Mouse (Mus musculus) midbrain, embryonic 15.5 days (tissue): ENCODE measurements around the gene Tbc1d8. TPM values are rescaled to one million over a fixed set of nuclear protein-coding genes. Genes with fewer than 3 reads are reported as not detected.

Experiments used
- ATAC-seq: fragments of 200-750 bp; cut with Nextera tagmentation; replicated peaks from 2 replicates; pipeline ENCODE4 v1.8.0; 2017; ENCODE audit warnings: moderate TSS enrichment
- H3K27ac ChIP-seq: fragments of 300-500 bp; sonication (generic); 2 replicates; pipeline ENCODE4 v1.5.1; 2015; ENCODE audit warnings: mild to moderate bottlenecking, inconsistent platforms
- H3K27me3 ChIP-seq: fragments of 300-500 bp; sonication (generic); replicated peaks from 2 replicates; pipeline ENCODE4 v1.6.1; 2015; ENCODE audit warnings: inconsistent platforms
- H3K36me3 ChIP-seq: fragments of 300-500 bp; sonication (generic); replicated peaks from 2 replicates; pipeline ENCODE4 v1.6.1; 2015; ENCODE audit warnings: inconsistent platforms
- H3K4me1 ChIP-seq: fragments of 300-500 bp; sonication (generic); 2 replicates; pipeline ENCODE4 v1.6.1; 2015; ENCODE audit warnings: inconsistent platforms
- H3K4me2 ChIP-seq: fragments of 300-500 bp; sonication (generic); 2 replicates; pipeline ENCODE4 v1.6.1; 2015; ENCODE audit warnings: inconsistent platforms, mild to moderate bottlenecking, moderate library complexity
- H3K4me3 ChIP-seq: fragments of 300-500 bp; sonication (generic); 2 replicates; pipeline ENCODE4 v1.5.1; 2015; ENCODE audit warnings: mild to moderate bottlenecking, inconsistent platforms
- H3K9ac ChIP-seq: fragments of 300-500 bp; sonication (generic); 2 replicates; pipeline ENCODE4 v1.6.1; 2015; ENCODE audit warnings: mild to moderate bottlenecking, inconsistent platforms
- H3K9me3 ChIP-seq: fragments of 300-500 bp; sonication (generic); 2 replicates; pipeline ENCODE4 v1.6.1; 2016; ENCODE audit warnings: inconsistent platforms
- WGBS: fragments of 180-500 bp; shearing (Covaris S2); methylation state at CpG from one replicate; pipeline ENCODE4 v1.1.7; 2015; ENCODE audit warnings: mixed read lengths; 5-methylcytosine and 5-hydroxymethylcytosine counted together
- polyA plus RNA-seq: library from polyadenylated mRNA; unstranded; fragments of >200 nt; fragmentation: Nextera tagmentation; extraction: Ambion mirVana; gene quantifications from 2 replicates; pipeline ENCODE4 v1.2.1, GENCODE M21; 2015

Tbc1d8 gene
- polyA plus RNA-seq, 1 experiment from 2014 or later = 11.0 TPM

- no peaks in the 10 kb centered on the region for H3K27me3 ChIP-seq
- 0 out of 2 replicates have a peak, but pooled peaks cover 2% of the 10 kb centered on the region for H3K4me1 ChIP-seq
- H3K4me2 ChIP-seq = no peak overlapping the region
- ATAC-seq = no peak
- no peak overlapping the region for H3K27ac ChIP-seq
- no peaks in the 10 kb centered on the region for H3K9me3 ChIP-seq
- WGBS = 82% methylated on average over 10 of the region's 10 CpGs
- H3K9ac ChIP-seq = no peak overlapping the region
- no peak overlapping the region for H3K4me3 ChIP-seq
- H3K36me3 ChIP-seq = no peaks in the 10 kb centered on the region
Measured at GRCm38 (mm10) chr1:39338831-39339230, 139.7 kb downstream of the Tbc1d8 start.

- Histone ChIP-seq H3K4me1 (0 out of 2 replicates have a peak, but pooled peaks cover 2% of the 10 kb centered on the region), H3K9ac (no peak overlapping the region), H3K36me3 (no peaks in the 10 kb centered on the region), H3K27ac (no peak overlapping the region), H3K27me3 (no peaks in the 10 kb centered on the region), H3K4me3 (no peak overlapping the region), H3K9me3 (no peaks in the 10 kb centered on the region), H3K4me2 (no peak overlapping the region)
- 81% methylated on average over 8 of the region's 8 CpGs for WGBS
- no peak for ATAC-seq
Measured at GRCm38 (mm10) chr1:39336788-39337187, 141.8 kb downstream of the Tbc1d8 start.

GRCm38 (mm10) chr1:39335561-39336196, 142.9 kb downstream of the Tbc1d8 start:
- H3K27me3 ChIP-seq = no peaks in the 10 kb centered on the region
- ATAC-seq = no peak
- H3K27ac ChIP-seq = no peak overlapping the region
- H3K4me1 ChIP-seq = 0 out of 2 replicates have a peak, but pooled peaks cover 2% of the 10 kb centered on the region
- no peak overlapping the region for H3K4me2 ChIP-seq
- H3K4me3 ChIP-seq = no peak overlapping the region
- H3K9me3 ChIP-seq = no peaks in the 10 kb centered on the region
- 30% methylated on average over 15 of the region's 15 CpGs for WGBS
- H3K36me3 ChIP-seq = no peaks in the 10 kb centered on the region
- no peak overlapping the region for H3K9ac ChIP-seq

GRCm38 (mm10) chr1:39332456-39332855, 146.1 kb downstream of the Tbc1d8 start:
- ATAC-seq = no peak
- no peaks in the 10 kb centered on the region for H3K9me3 ChIP-seq
- H3K27ac ChIP-seq = no peak overlapping the region
- no peak overlapping the region for H3K4me2 ChIP-seq
- H3K4me1 ChIP-seq = no peaks in the 10 kb centered on the region
- no peak overlapping the region for H3K9ac ChIP-seq
- H3K36me3 ChIP-seq = no peaks in the 10 kb centered on the region
- no peaks in the 10 kb centered on the region for H3K27me3 ChIP-seq
- WGBS = 84% methylated on average over 4 of the region's 4 CpGs
- no peak overlapping the region for H3K4me3 ChIP-seq

- H3K36me3 ChIP-seq = no peaks in the 10 kb centered on the region
- H3K27ac ChIP-seq = no peak overlapping the region
- no peak overlapping the region for H3K9ac ChIP-seq
- 92% methylated on average over 7 of the region's 7 CpGs for WGBS
- no peak overlapping the region for H3K4me2 ChIP-seq
- H3K9me3 ChIP-seq = no peaks in the 10 kb centered on the region
- H3K27me3 ChIP-seq = no peaks in the 10 kb centered on the region
- no peaks in the 10 kb centered on the region for H3K4me1 ChIP-seq
- no peak overlapping the region for H3K4me3 ChIP-seq
- no peak for ATAC-seq
Measured at GRCm38 (mm10) chr1:39330857-39331594, 147.5 kb downstream of the Tbc1d8 start.

- Histone ChIP-seq H3K4me2 (no peak overlapping the region), H3K4me3 (no peak overlapping the region), H3K9me3 (no peaks in the 10 kb centered on the region), H3K9ac (no peak overlapping the region), H3K4me1 (no peaks in the 10 kb centered on the region), H3K36me3 (no peaks in the 10 kb centered on the region), H3K27ac (no peak overlapping the region), H3K27me3 (no peaks in the 10 kb centered on the region)
- 77% methylated on average over 7 of the region's 7 CpGs for WGBS
- ATAC-seq = no peak
Measured at GRCm38 (mm10) chr1:39327546-39327945, 151.0 kb downstream of the Tbc1d8 start.

- H3K9me3 ChIP-seq = no peaks in the 10 kb centered on the region
- H3K4me2 ChIP-seq = no peak overlapping the region
- no peak for ATAC-seq
- no peaks in the 10 kb centered on the region for H3K27me3 ChIP-seq
- H3K4me1 ChIP-seq = no peaks in the 10 kb centered on the region
- WGBS = 89% methylated on average over 6 of the region's 6 CpGs
- no peaks in the 10 kb centered on the region for H3K36me3 ChIP-seq
- no peak overlapping the region for H3K4me3 ChIP-seq
- H3K27ac ChIP-seq = no peak overlapping the region
- H3K9ac ChIP-seq = no peak overlapping the region
Measured at GRCm38 (mm10) chr1:39325228-39325627, 153.3 kb downstream of the Tbc1d8 start.

- H3K36me3 ChIP-seq = no peaks in the 10 kb centered on the region
- no peak overlapping the region for H3K9ac ChIP-seq
- H3K4me3 ChIP-seq = no peak overlapping the region
- no peak overlapping the region for H3K4me2 ChIP-seq
- H3K27ac ChIP-seq = no peak overlapping the region
- ATAC-seq = no peak
- H3K27me3 ChIP-seq = no peaks in the 10 kb centered on the region
- 82% methylated on average over 6 of the region's 6 CpGs for WGBS
- no peaks in the 10 kb centered on the region for H3K9me3 ChIP-seq
- H3K4me1 ChIP-seq = no peaks in the 10 kb centered on the region
Measured at GRCm38 (mm10) chr1:39321954-39322353, 156.6 kb downstream of the Tbc1d8 start.

Other genes with a start within 250 kb of the Tbc1d8 start
- gene Rpl31, start 110.9 kb downstream of the Tbc1d8 start, polyA plus RNA-seq = 250 and 292 TPM in 2 replicates
- gene Cnot11, start 56.2 kb upstream of the Tbc1d8 start, polyA plus RNA-seq = 15.0 TPM in 2 replicates
- gene Rnf149, start 98.7 kb upstream of the Tbc1d8 start, polyA plus RNA-seq = 22.4 and 25.6 TPM in 2 replicates
- 8.2 and 9.3 TPM in 2 replicates for gene Creg2, start 172.7 kb upstream of the Tbc1d8 start, polyA plus RNA-seq
- gene Rfx8, start 242.2 kb upstream of the Tbc1d8 start, polyA plus RNA-seq = 0.31 and 0.32 TPM in 2 replicates